In the genomic region with DNA sequence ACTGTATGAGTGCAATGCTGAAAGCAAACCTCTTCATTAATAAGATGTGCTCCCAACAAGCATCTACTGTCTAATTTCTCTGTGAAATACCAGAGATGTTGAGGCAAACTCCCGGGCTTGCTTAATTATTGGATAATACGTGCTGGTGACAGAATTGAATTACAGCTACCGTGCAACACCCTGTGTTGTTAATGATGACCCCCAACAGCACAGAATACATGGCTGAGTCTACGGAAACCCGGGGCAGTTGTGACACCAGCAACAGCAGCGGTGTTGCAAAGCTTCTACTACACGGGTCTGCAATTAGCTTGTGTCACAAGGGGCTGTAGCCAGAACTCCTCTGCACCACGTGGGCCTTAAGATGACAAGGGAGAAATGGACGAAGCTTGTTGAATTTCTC, we compare ENCODE assay signal across 19 mouse cellular contexts.
DNase-seq lines count a peak whose midpoint lies in the region; ATAC-seq and TF ChIP-seq lines count a peak whose summit lies in the region.
"Had no signal": no experiment of that assay in that cellular context is flagged by ENCODE, and none has a peak within 500 bp of the region (broad histone marks: within the 10 kb centered on the region; RNA-seq: fewer than 3 reads in every experiment).

No protein-coding gene starts in this region.

- no peaks in the 10 kb centered on the region for H3K36me3 ChIP-seq in heart, embryonic 10.5 days
- no peaks in the 10 kb centered on the region for H3K36me3 ChIP-seq in midbrain, embryonic 11.5 days (ENCODE audit: control insufficient read depth, insufficient read depth, low read length)
- H3K36me3 ChIP-seq in midbrain, postnatal 0 days (ENCODE audit: insufficient read depth, low read length), result no peaks in the 10 kb centered on the region
- H3K36me3 ChIP-seq: G1E had no signal

- H3K4me2 ChIP-seq in midbrain, embryonic 11.5 days, result no peak overlapping the region
- H3K4me2 ChIP-seq in midbrain, postnatal 0 days (ENCODE audit: low read depth, low read length, poor library complexity, severe bottlenecking), result no peak overlapping the region

- no peak overlapping the region for H3K4me3 ChIP-seq in heart, embryonic 10.5 days
- H3K4me3 ChIP-seq in midbrain, embryonic 11.5 days (ENCODE audit: low read depth, low read length), result no peak overlapping the region
- no peak overlapping the region for H3K4me3 ChIP-seq in midbrain, postnatal 0 days (ENCODE audit: low read depth, low read length)

- ATAC-seq in midbrain, embryonic 11.5 days (ENCODE audit: low FRiP score), result no peak
- no peak for ATAC-seq in midbrain, postnatal 0 days (ENCODE audit: low FRiP score)
- ATAC-seq: activated CD4-positive, CD25-positive, alpha-beta regulatory T cell, adult 4 months; CD4-positive, CD25-positive, alpha-beta regulatory T cell, adult 4 months; Patski had no signal

- peak; percentile 68 for DNase-seq in heart, adult 11 months
- no peak for DNase-seq in heart, embryonic 10.5 days (ENCODE audit: low spot score)
- DNase-seq in midbrain, embryonic 11.5 days (ENCODE audit: low spot score, missing footprints), result peak; percentile 59
- no peak for DNase-seq in midbrain, postnatal 0 days (ENCODE audit: low spot score)
- DNase-seq: adrenal gland, adult 2 months; adrenal gland, adult 8-10 months; adrenal gland, postnatal 10 days; adrenal gland, postnatal 14 days; adrenal gland, postnatal 25 days; adrenal gland, postnatal 36 days; B cell, adult 2 months; cerebellum, adult 11 months; cerebellum, adult 11-12 months; cerebellum, adult 18-20 months had no signal

- H3K27me3 ChIP-seq in heart, embryonic 10.5 days (ENCODE audit: insufficient read depth, poor library complexity, severe bottlenecking), result peaks cover 5% of the 10 kb centered on the region; the same call in 1 of the 2 replicates
- H3K27me3 ChIP-seq in midbrain, embryonic 11.5 days (ENCODE audit: control insufficient read depth, insufficient read depth, low read length), result no peaks in the 10 kb centered on the region
- H3K27me3 ChIP-seq in midbrain, postnatal 0 days (ENCODE audit: insufficient read depth, low read length), result no peaks in the 10 kb centered on the region
- H3K27me3 ChIP-seq: CH12.LX had no signal

- WGBS in heart, embryonic 10.5 days, result 84% methylated on average over 9 of the region's 9 CpGs
- 92% methylated on average over 9 of the region's 9 CpGs for WGBS in midbrain, embryonic 11.5 days
- WGBS in midbrain, postnatal 0 days, result 83% methylated on average over 9 of the region's 9 CpGs

- no peak overlapping the region for H3K9ac ChIP-seq in midbrain, embryonic 11.5 days (ENCODE audit: low read length)
- H3K9ac ChIP-seq in midbrain, postnatal 0 days (replicated peaks; ENCODE audit: low read length, poor library complexity, severe bottlenecking), result no peak overlapping the region

- no peaks in the 10 kb centered on the region for H3K9me3 ChIP-seq in heart, embryonic 10.5 days
- no peaks in the 10 kb centered on the region for H3K9me3 ChIP-seq in midbrain, embryonic 11.5 days (ENCODE audit: control insufficient read depth, low read length)
- H3K9me3 ChIP-seq in midbrain, postnatal 0 days (ENCODE audit: low read length), result no peaks in the 10 kb centered on the region
- H3K9me3 ChIP-seq: G1E had no signal

- no peaks in the 10 kb centered on the region for H3K4me1 ChIP-seq in heart, embryonic 10.5 days
- H3K4me1 ChIP-seq in midbrain, embryonic 11.5 days (ENCODE audit: control insufficient read depth, insufficient read depth, low read length), result no peaks in the 10 kb centered on the region
- no peaks in the 10 kb centered on the region; the same call in 1 of the 2 replicates for H3K4me1 ChIP-seq in midbrain, postnatal 0 days (ENCODE audit: insufficient read depth, low read length)

- no peak overlapping the region for H3K27ac ChIP-seq in heart, embryonic 10.5 days
- no peak overlapping the region for H3K27ac ChIP-seq in midbrain, embryonic 11.5 days (ENCODE audit: low read depth, low read length)
- no peak overlapping the region for H3K27ac ChIP-seq in midbrain, postnatal 0 days (ENCODE audit: low read depth, low read length)

- TF ChIP-seq CTCF in midbrain, postnatal 0 days (IDR thresholded peaks at IDR 0.05), result no peak

Comparison
In these comparisons a context has a peak if more than half of its experiments do, and no peak if none do; other contexts are left out.
1. DNase-seq: peak in heart, adult 11 months (single experiment) and midbrain, embryonic 11.5 days (single experiment); none in heart, embryonic 10.5 days (single experiment) and midbrain, postnatal 0 days (single experiment).